Mouse (Mus musculus) frontal cortex, postnatal 14 days (tissue): ENCODE results near the gene Med20.
A peak's percentile ranks its signal among the peaks of the same experiment; 100 is the strongest.
"Not testable (repeated sequence)": the region's sequence is repeated elsewhere in the genome, so short reads cannot be mapped to it uniquely, and the experiment has no call there.

Experiments used
- DNase-seq, 2 experiments: peaks; one replicate each; pipeline ENCODE4 v3.0.0; 2022; ENCODE audit warnings: low spot score in 2 of 2

The Med20 gene

GRCm38 (mm10) chr17:47627791-47628190 lies 16.4 kb downstream of the Med20 start:
- no peak for DNase-seq

- DNase-seq, result peak; percentile 87 to 91
These were observed 17.7 kb downstream of the Med20 start for GRCm38 (mm10) chr17:47628851-47629676.

GRCm38 (mm10) chr17:47629717-47630677 lies 18.6 kb downstream of the Med20 start:
- DNase-seq, result peak; percentile 33 to 37

- DNase-seq, result no peak
These were observed 19.3 kb downstream of the Med20 start, which contains the start of gene Usp49 for GRCm38 (mm10) chr17:47630678-47631065. Gene Usp49, plus strand, starts transcription at chr17:47630690.

GRCm38 (mm10) chr17:47632181-47632840 lies 20.9 kb downstream of the Med20 start:
- no peak for DNase-seq

GRCm38 (mm10) chr17:47633999-47634770 lies 22.8 kb downstream of the Med20 start:
- DNase-seq, result no peak

GRCm38 (mm10) chr17:47642992-47643391 lies 31.6 kb downstream of the Med20 start:
- DNase-seq, result no peak

GRCm38 (mm10) chr17:47646683-47647082 lies 35.3 kb downstream of the Med20 start:
- peak; percentile 40 to 44 for DNase-seq

GRCm38 (mm10) chr17:47648966-47649365 lies 37.6 kb downstream of the Med20 start:
- no peak for DNase-seq

GRCm38 (mm10) chr17:47651953-47652352 lies 40.6 kb downstream of the Med20 start:
- no peak for DNase-seq

- DNase-seq, result not testable (repeated sequence)
These were observed 43.0 kb downstream of the Med20 start for GRCm38 (mm10) chr17:47654346-47654745.

GRCm38 (mm10) chr17:47655697-47656096 lies 44.3 kb downstream of the Med20 start:
- DNase-seq, result no peak

GRCm38 (mm10) chr17:47657901-47658300 lies 46.5 kb downstream of the Med20 start:
- no peak for DNase-seq

GRCm38 (mm10) chr17:47658741-47659243 lies 47.4 kb downstream of the Med20 start:
- no peak for DNase-seq

- no peak for DNase-seq
These were observed 51.8 kb downstream of the Med20 start for GRCm38 (mm10) chr17:47663009-47663713.

GRCm38 (mm10) chr17:47664474-47664873 lies 53.1 kb downstream of the Med20 start:
- DNase-seq, result no peak

GRCm38 (mm10) chr17:47669166-47669565 lies 57.8 kb downstream of the Med20 start:
- DNase-seq, result no peak

GRCm38 (mm10) chr17:47671988-47672310 lies 60.6 kb downstream of the Med20 start:
- DNase-seq, result no peak

GRCm38 (mm10) chr17:47672311-47673111 lies 61.1 kb downstream of the Med20 start:
- DNase-seq, result no peak
